Mouse (Mus musculus) midbrain, postnatal 0 days (tissue): ENCODE measurements around the gene Atad2b. TPM values are rescaled to one million over a fixed set of nuclear protein-coding genes. Genes with fewer than 3 reads are reported as not detected.

ENCODE experiments used
- ATAC-seq: fragments of 200-750 bp; cut with Nextera tagmentation; 2 replicates; pipeline ENCODE4 v1.8.0; 2017; ENCODE audit warnings: moderate number of reproducible peaks, mild to moderate bottlenecking, moderate TSS enrichment, moderate library complexity; ENCODE audit not compliant: low FRiP score
- DNase-seq: peaks from one replicate; pipeline ENCODE4 v3.0.0-alpha.2; 2015; ENCODE audit warnings: low spot score
- H3K27ac ChIP-seq: fragments of 300-500 bp; sonication (generic); 2 replicates; pipeline ENCODE4 v1.5.1; 2014; ENCODE audit warnings: low read depth, mild to moderate bottlenecking, low read length, mixed read lengths
- H3K27me3 ChIP-seq: fragments of 300-500 bp; sonication (generic); 2 replicates; pipeline ENCODE4 v1.6.1; 2014; ENCODE audit warnings: low read length, control low read depth, mixed read lengths; ENCODE audit not compliant: insufficient read depth
- H3K36me3 ChIP-seq: fragments of 300-500 bp; sonication (generic); 2 replicates; pipeline ENCODE4 v1.6.1; 2014; ENCODE audit warnings: low read length, control low read depth, mixed read lengths; ENCODE audit not compliant: insufficient read depth
- H3K4me1 ChIP-seq: fragments of 300-500 bp; sonication (generic); 2 replicates; pipeline ENCODE4 v1.6.1; 2014; ENCODE audit warnings: mild to moderate bottlenecking, control low read depth, antibody characterized with exemption, low read length, mixed read lengths; ENCODE audit not compliant: insufficient read depth
- H3K4me2 ChIP-seq: fragments of 300-500 bp; sonication (generic); 2 replicates; pipeline ENCODE4 v1.6.1; 2014; ENCODE audit warnings: low read depth, mild to moderate bottlenecking, low read length, mixed read lengths; ENCODE audit not compliant: poor library complexity, severe bottlenecking
- H3K4me3 ChIP-seq: fragments of 300-500 bp; sonication (generic); 2 replicates; pipeline ENCODE4 v1.5.1; 2014; ENCODE audit warnings: low read depth, mild to moderate bottlenecking, low read length, moderate library complexity
- H3K9ac ChIP-seq: fragments of 300-500 bp; sonication (generic); replicated peaks from 2 replicates; pipeline ENCODE4 v1.6.1; 2014; ENCODE audit warnings: mild to moderate bottlenecking, low read length, moderate library complexity, mixed read lengths; ENCODE audit not compliant: poor library complexity, severe bottlenecking
- H3K9me3 ChIP-seq: fragments of 300-500 bp; sonication (generic); 2 replicates; pipeline ENCODE4 v1.6.1; 2016; ENCODE audit warnings: low read length, control low read depth
- CTCF ChIP-seq: IDR thresholded peaks from 2 replicates; pipeline ENCODE4 v1.5.1; 2016; ENCODE audit warnings: antibody characterized with exemption, mild to moderate bottlenecking
- WGBS: fragments of 180-500 bp; shearing (Covaris S2); extraction: QIAGEN DNeasy Blood & Tissue Kit; methylation state at CpG from one replicate; pipeline ENCODE4 v1.1.7; 2014; 5-methylcytosine and 5-hydroxymethylcytosine counted together
- polyA plus RNA-seq: library from polyadenylated mRNA; unstranded; fragments of >200 nt; fragmentation: Nextera tagmentation; extraction: Ambion mirVana; gene quantifications from 2 replicates; pipeline ENCODE4 v1.2.1, GENCODE M21; 2015
- total RNA-seq: library from RNA; depleted of rRNA; stranded (reverse); fragments of >200 nt; gene quantifications from 2 replicates; pipeline ENCODE4 v1.2.3, GENCODE M21; 2014

Gene Atad2b
- total and polyA plus RNA-seq, 2 experiments from 2014 or later, result 8.8 to 27.2 TPM

- WGBS, result under 1% methylated on average over 48 of the region's 48 CpGs
- peak overlapping the region; percentile 76 for H3K4me2 ChIP-seq
- H3K27ac ChIP-seq, result peak overlapping the region; percentile 93
- H3K9me3 ChIP-seq, result no peaks in the 10 kb centered on the region
- H3K4me1 ChIP-seq, result peaks cover 4% of the 10 kb centered on the region; the same call in 1 of the 2 replicates
- TF ChIP-seq CTCF, result no peak
- DNase-seq (peak; percentile 42), ATAC-seq (peak; percentile 62; the same call in 1 of the 2 replicates)
- H3K4me3 ChIP-seq, result peak overlapping the region; percentile 78
- no peaks in the 10 kb centered on the region for H3K27me3 ChIP-seq
- no peaks in the 10 kb centered on the region for H3K36me3 ChIP-seq
- peak overlapping the region; percentile 92 for H3K9ac ChIP-seq
These were observed 845 bp downstream of the Atad2b start for GRCm38 (mm10) chr12:4917805-4918591.

- DNase-seq (no peak), ATAC-seq (no peak)
- H3K27me3 ChIP-seq, result no peaks in the 10 kb centered on the region
- H3K9me3 ChIP-seq, result no peaks in the 10 kb centered on the region
- 84% methylated on average over 2 of the region's 2 CpGs for WGBS
- no peak overlapping the region for H3K27ac ChIP-seq
- TF ChIP-seq CTCF, result no peak
- no peak overlapping the region for H3K4me3 ChIP-seq
- H3K4me2 ChIP-seq, result no peak overlapping the region
- no peaks in the 10 kb centered on the region for H3K36me3 ChIP-seq
- H3K4me1 ChIP-seq, result no peaks in the 10 kb centered on the region
- no peak overlapping the region for H3K9ac ChIP-seq
These were observed 11.0 kb downstream of the Atad2b start for GRCm38 (mm10) chr12:4928197-4928596.

- ATAC-seq (no peak), DNase-seq (no peak)
- Histone ChIP-seq H3K4me2 (no peak overlapping the region), H3K4me1 (no peaks in the 10 kb centered on the region), H3K27me3 (no peaks in the 10 kb centered on the region), H3K9me3 (no peaks in the 10 kb centered on the region), H3K4me3 (no peak overlapping the region), H3K27ac (no peak overlapping the region), H3K9ac (no peak overlapping the region), H3K36me3 (no peaks in the 10 kb centered on the region)
- 94% methylated on average over 3 of the region's 3 CpGs for WGBS
- no peak for TF ChIP-seq CTCF
These were observed 13.8 kb downstream of the Atad2b start for GRCm38 (mm10) chr12:4930820-4931548.

DNA sequence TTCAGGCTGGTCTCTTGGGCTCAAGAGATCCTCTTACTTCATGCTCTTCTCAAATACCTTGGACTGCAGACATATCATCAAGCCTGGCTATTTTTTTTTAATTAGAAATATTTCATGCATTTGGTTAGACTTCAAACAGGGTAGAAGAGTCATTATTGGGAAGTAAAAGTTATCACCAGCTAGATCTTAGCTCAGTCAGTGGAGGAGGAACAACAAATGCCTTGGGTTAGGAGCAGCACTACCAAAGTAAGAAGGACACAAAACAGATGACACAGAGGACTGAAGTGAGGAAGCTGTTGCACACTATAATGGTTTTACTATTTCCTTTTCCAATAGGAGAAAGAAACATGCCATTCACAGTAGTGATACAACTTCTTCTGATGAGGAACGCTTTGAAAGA is 35.1 kb downstream of the Atad2b start:
- Histone ChIP-seq H3K27me3 (no peaks in the 10 kb centered on the region), H3K4me1 (no peaks in the 10 kb centered on the region), H3K9ac (no peak overlapping the region), H3K9me3 (no peaks in the 10 kb centered on the region), H3K4me3 (no peak overlapping the region), H3K27ac (no peak overlapping the region), H3K4me2 (no peak overlapping the region), H3K36me3 (peaks cover 29% of the 10 kb centered on the region)
- ATAC-seq (no peak), DNase-seq (no peak)
- 98% methylated on average over 1 of the region's 1 CpGs for WGBS
- no peak for TF ChIP-seq CTCF

GRCm38 (mm10) chr12:4953156-4953555 is 36.0 kb downstream of the Atad2b start:
- WGBS, result 79% methylated on average over 4 of the region's 4 CpGs
- peaks cover 26% of the 10 kb centered on the region for H3K36me3 ChIP-seq

GRCm38 (mm10) chr12:4972939-4973338 is 55.8 kb downstream of the Atad2b start:
- ATAC-seq (no peak), DNase-seq (peak; percentile 80)
- no peaks in the 10 kb centered on the region for H3K27me3 ChIP-seq
- no peak overlapping the region for H3K9ac ChIP-seq
- no peak overlapping the region for H3K27ac ChIP-seq
- H3K9me3 ChIP-seq, result no peaks in the 10 kb centered on the region
- no peak overlapping the region for H3K4me3 ChIP-seq
- 39% methylated on average over 1 of the region's 1 CpGs for WGBS
- TF ChIP-seq CTCF, result peak; percentile 85
- peaks cover 7% of the 10 kb centered on the region; the same call in 1 of the 2 replicates for H3K36me3 ChIP-seq
- H3K4me2 ChIP-seq, result no peak overlapping the region
- no peaks in the 10 kb centered on the region for H3K4me1 ChIP-seq

More at GRCm38 (mm10) chr12:4953156-4953555, 36.0 kb downstream of the Atad2b start:
- Histone ChIP-seq H3K27me3 (no peaks in the 10 kb centered on the region), H3K27ac (no peak overlapping the region), H3K4me1 (no peaks in the 10 kb centered on the region), H3K9me3 (no peaks in the 10 kb centered on the region), H3K9ac (no peak overlapping the region), H3K4me2 (no peak overlapping the region), H3K4me3 (no peak overlapping the region)
- DNase-seq (no peak), ATAC-seq (no peak)
- TF ChIP-seq CTCF, result no peak
